Mouse (Mus musculus): Measurements from ENCODE around the gene Vmn1r208.
"Not testable (repeated sequence)": the region's sequence is repeated elsewhere in the genome, so short reads cannot be mapped to it uniquely, and the experiment has no call there.

Vmn1r208 gene

GRCm38 (mm10) chr13:22777300-22777699, at the start of gene Vmn1r208:
Vmn1r208 (minus strand) TSS chr13:22777400.
- in situ Hi-C loops (cut with MboI, MseI) = loop anchor here (5.0 kb wide), 1 partner anchor 80 kb away; no protein-coding TSS in a partner anchor

GRCm38 (mm10) chr13:22821601-22822000, 44.4 kb upstream of the Vmn1r208 start:
- in situ Hi-C loops (cut with MboI, MseI) = loop anchor here (5.0 kb wide), 1 partner anchor 54 kb away; no protein-coding TSS in a partner anchor

- in situ Hi-C loops (cut with MboI, MseI) = not testable (repeated sequence)
Observed at GRCm38 (mm10) chr13:22809582-22809981, 32.4 kb upstream of the Vmn1r208 start, which contains the start of gene Vmn1r209. Vmn1r209 (minus strand) TSS chr13:22809682.

GRCm38 (mm10) chr13:22788096-22788495, 10.9 kb upstream of the Vmn1r208 start:
- in situ Hi-C loops (cut with MboI, MseI) = not testable (repeated sequence)

GRCm38 (mm10) chr13:22784159-22784558, 7.0 kb upstream of the Vmn1r208 start:
- in situ Hi-C loops (cut with MboI, MseI) = not testable (repeated sequence)

GRCm38 (mm10) chr13:22771592-22771991, 5.6 kb downstream of the Vmn1r208 start:
- in situ Hi-C loops (cut with MboI, MseI) = not testable (repeated sequence)

- in situ Hi-C loops (cut with MboI, MseI) = no loop called here
Observed at GRCm38 (mm10) chr13:22747524-22747923, 29.7 kb downstream of the Vmn1r208 start.

GRCm38 (mm10) chr13:22729529-22729928, 47.7 kb downstream of the Vmn1r208 start, which contains the start of gene Vmn1r207-ps:
Vmn1r207-ps (minus strand) TSS chr13:22729629.
- in situ Hi-C loops (cut with MboI, MseI) = not testable (repeated sequence)
